Mouse (Mus musculus): ENCODE measurements around the gene Sdr9c7.

Gene Sdr9c7

DNA sequence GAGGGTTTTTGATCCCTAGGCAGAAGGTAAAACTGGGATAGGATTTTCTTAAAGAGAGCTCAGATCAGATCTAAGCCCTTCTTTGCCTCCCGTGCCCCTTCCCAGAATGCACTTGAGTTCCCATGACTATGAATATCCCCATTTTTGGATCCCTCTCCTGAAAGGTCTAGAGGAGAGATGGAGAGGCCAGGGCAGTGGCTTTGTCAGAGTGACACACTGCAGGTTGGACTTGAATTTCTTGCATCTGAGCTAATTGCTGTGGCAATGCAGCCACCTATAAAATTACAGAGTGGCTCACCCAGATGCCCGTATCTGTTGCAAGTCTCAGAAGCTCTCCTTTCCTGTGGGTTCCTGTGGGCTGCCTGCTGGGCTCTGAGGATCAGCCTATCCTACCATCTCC, at the start of gene Sdr9c7:
Gene Sdr9c7 (plus strand): TSS at position 301 of the 400 bp plus-strand sequence.
- DNase-seq (ENCODE audit: low spot score) = no peak

DNA sequence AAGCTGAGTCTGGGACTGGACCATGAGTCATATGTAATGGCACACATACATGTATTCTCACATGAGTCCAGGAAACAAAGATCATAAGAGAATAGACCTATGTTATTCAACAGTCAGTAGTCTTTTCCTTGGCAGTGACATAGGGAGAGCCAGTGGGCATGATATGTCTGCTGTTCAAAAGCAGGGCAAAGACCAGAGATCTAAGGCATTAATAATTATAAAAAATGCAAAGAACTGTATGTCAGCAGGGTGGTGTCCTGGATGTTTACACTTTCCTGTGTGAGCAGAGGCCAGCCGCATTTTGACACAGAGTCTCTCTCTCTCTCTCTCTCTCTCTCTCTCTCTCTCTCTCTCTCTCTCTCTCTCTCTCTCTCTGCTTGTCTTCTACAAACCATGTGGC, 48.7 kb upstream of the Sdr9c7 start, which contains the start of gene Rdh19:
Gene Rdh19 (plus strand): TSS at position 301 of the 400 bp plus-strand sequence.
- no peak for DNase-seq (ENCODE audit: low spot score)

DNA sequence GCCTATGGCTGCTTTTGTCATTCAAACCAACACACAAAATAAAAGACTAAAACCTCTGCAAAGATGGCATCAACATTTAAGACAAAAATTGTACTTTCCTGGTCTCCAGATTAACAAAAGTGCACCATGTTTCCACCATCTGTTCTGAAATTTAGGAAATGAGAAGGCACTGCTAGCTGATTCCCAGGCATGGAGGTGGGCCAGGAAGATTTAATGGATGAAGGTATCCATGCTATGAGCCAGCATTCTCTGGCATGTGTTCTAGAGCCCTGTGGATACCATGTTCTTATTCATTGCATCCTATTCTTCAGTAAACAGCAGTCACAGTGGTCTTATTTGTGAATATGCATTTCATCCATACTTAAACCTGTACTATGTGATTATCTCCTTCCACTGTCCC, 41.9 kb upstream of the Sdr9c7 start:
- no peak for DNase-seq (ENCODE audit: low spot score)

- DNase-seq (ENCODE audit: low spot score) = no peak
Observed at GRCm38 (mm10) chr10:127864931-127865330, 33.4 kb upstream of the Sdr9c7 start.

DNA sequence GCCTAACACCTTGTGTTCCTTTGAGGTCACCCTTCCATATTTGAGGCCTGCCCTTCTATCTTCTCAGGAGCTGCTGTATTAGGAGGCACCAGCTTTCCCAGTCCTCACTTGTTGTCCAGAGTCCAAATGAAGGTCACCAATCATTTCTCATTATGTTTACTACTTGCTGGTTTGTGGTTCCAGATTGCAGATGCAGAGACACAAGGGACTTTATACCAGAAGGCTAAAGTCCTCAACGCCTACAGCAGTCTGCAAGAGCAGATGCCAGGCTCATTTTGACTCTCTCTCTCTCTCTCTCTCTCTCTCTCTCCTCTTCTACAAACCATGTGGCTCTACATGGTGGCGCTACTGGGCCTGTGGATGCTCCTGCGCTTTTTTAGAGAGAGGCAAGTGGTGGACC, 32.1 kb upstream of the Sdr9c7 start, which contains the start of gene Rdh16f2:
Gene Rdh16f2 (plus strand): TSS at position 243 of the 400 bp plus-strand sequence.
- no peak for DNase-seq (ENCODE audit: low spot score)

DNA sequence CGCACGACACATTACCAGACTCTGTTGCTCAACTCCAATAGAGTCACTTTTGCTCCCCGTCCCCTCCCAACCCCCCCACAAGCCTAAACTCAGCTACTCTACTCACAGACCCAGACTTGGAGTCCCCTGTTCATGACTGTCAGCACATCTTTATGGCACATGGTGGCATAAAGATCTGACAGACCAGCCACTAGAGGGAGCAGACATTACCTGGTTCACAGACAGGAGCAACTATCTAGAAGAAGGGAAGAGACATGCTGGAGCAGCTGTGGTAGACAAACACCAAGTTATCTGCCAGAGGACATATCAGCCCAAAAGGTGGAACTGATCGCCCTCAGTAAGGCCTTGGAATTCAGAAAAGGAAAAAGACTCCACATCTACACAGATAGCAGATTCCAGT, 25.8 kb upstream of the Sdr9c7 start:
- DNase-seq (ENCODE audit: low spot score) = peak; percentile 43

DNA sequence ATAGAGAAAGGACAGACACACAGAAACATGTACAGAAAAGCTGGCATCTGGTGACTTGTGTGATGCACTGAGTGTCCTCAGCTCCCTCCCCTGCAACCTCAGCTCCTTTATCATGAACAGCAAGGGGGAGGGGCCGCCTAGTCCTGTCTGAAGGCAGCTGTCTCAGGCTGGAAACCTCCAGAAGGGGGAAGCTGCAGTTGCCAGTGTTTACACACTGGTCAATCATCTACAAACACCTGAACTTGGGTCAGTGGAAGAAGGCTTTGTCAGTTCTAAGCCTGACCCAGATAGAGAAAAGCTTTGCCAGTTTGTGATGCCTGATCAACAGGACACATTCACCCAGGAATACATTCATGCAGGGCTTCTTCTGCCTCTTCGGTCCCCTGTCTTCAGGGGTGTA, 20.6 kb upstream of the Sdr9c7 start:
- peak; percentile 82 for DNase-seq (ENCODE audit: low spot score)

GRCm38 (mm10) chr10:127878262-127879057, 19.9 kb upstream of the Sdr9c7 start:
- DNase-seq (ENCODE audit: low spot score) = peak; percentile 76

- DNase-seq (ENCODE audit: low spot score) = peak; percentile 50
Observed at GRCm38 (mm10) chr10:127879155-127879688, 19.1 kb upstream of the Sdr9c7 start.

DNA sequence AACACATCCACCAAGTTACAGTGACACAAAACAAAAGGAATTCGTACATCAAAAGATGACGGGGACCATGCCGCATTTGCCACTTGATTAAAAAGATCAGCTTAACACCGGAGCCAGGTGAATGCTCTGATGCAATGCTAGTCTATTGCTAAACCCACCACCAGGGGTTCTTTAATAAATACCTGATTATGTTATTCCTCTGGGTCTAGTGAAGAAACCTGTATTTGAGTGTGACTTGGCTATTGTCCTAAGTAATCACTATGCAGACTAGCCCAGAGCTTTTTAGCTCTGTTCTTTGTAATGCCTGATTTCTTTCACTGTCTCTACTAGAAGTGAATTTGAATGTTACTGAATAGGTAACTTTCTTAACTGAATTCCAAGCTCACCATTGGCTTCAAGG, 17.3 kb upstream of the Sdr9c7 start:
- DNase-seq (ENCODE audit: low spot score) = no peak

DNA sequence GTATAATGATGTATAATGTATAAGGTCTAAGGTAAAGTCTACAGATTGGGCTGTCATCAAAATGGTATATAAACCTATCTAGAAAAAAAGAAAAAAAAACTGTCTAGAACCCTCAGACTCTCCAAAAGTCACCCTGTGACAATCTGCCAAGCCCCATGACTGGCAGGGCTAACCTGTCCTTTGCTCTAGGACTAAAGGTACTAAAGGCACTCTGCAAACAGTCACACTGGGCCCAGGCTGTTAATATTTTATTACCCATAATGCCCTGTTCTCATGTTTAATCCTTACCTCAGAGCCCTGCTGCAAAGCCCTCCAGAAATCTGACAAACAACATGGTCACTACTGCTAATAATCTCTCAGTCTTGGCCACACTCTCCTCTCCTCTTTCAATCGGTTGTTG, 11.8 kb upstream of the Sdr9c7 start:
- no peak for DNase-seq (ENCODE audit: low spot score)

GRCm38 (mm10) chr10:127886971-127887370, 11.3 kb upstream of the Sdr9c7 start:
- no peak for DNase-seq (ENCODE audit: low spot score)

- DNase-seq (ENCODE audit: low spot score) = no peak
Observed at GRCm38 (mm10) chr10:127888605-127889004, 9.7 kb upstream of the Sdr9c7 start, which contains the start of gene Rdh7. Gene Rdh7, minus strand, starts transcription at chr10:127888817.

GRCm38 (mm10) chr10:127891481-127891880, 6.8 kb upstream of the Sdr9c7 start:
- no peak for DNase-seq (ENCODE audit: low spot score)

GRCm38 (mm10) chr10:127893163-127894022, 4.9 kb upstream of the Sdr9c7 start:
- DNase-seq (ENCODE audit: low spot score) = peak; percentile 78

GRCm38 (mm10) chr10:127896705-127897104, 1.6 kb upstream of the Sdr9c7 start:
- no peak for DNase-seq (ENCODE audit: low spot score)

DNA sequence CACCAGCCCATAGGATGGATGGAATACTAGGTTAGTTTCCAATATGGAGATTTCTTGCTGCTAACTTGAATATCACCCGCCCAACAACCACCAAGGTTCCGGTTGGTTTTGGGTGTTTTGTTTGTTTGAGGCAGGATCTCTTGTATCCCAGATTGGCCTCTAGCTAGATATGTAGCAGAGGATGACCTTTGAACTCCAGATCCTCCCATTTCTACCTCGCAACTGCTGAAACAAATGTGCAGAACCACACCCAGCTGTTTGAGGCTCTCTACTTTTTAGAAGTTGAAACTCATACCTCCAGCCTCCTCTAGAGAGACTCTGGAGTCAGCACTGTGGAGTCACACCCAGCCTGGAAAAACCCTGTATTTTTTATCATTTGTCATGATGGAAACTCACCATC, 812 bp upstream of the Sdr9c7 start:
- DNase-seq (ENCODE audit: low spot score) = peak; percentile 22

DNA sequence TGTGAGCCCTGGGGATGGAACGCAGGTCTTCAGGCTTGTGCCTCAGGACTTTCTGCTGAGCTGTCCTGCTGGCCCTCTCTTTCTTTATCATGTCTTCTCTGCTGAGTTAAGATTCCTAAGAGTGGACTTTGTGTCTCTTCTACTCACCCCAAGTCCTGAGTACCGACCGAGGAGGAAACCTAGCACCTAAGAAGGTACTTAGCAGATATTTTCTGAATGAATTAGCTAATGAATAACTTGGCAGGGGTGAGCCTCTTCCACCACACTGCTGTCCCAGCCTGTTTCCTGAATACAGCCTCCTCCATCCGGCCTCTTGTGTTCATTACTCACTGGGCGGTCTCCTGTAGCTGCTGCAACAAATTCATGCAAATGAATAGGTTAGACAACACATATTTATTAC, 1.5 kb downstream of the Sdr9c7 start:
- peak; percentile 71 for DNase-seq (ENCODE audit: low spot score)

DNA sequence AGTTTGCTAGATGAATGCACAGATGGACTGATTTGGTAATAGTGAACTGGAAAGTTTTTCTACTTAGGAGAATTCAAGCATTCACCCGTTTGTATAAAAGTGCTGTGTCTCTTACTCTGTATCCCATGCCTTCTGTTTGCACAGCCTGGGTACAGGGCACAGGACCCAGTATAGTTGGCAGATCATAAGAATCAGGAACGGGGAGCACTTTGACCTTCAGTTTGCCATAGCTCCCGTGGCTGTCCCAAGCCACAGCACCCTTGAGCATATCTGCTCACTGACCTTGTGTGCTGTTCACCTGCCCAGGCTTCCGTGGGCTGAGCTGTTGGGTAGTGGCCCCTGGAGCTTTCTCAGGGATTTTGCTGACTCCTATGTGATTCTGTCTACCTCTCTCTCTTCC, 3.4 kb downstream of the Sdr9c7 start:
- DNase-seq (ENCODE audit: low spot score) = no peak

DNA sequence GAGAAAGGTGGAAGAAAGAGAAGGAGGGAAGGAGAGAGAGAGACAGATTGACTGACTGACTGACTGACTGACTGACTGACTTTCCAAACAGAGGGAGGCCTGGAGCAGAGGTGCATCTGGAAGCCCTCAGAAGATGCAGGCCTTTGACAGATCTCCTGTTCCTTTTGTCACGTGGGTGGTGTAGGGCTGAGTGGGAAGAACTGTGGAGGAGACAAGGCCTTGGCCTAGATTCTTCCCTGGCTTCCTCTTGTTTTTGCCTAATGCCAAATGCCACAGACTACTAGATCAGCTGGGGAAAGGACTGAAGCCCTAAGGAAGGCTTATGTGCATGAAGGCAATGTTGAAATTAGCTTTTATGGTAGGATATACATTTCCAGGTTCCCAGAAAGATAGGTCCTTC, 4.8 kb downstream of the Sdr9c7 start:
- DNase-seq (ENCODE audit: low spot score) = no peak

DNA sequence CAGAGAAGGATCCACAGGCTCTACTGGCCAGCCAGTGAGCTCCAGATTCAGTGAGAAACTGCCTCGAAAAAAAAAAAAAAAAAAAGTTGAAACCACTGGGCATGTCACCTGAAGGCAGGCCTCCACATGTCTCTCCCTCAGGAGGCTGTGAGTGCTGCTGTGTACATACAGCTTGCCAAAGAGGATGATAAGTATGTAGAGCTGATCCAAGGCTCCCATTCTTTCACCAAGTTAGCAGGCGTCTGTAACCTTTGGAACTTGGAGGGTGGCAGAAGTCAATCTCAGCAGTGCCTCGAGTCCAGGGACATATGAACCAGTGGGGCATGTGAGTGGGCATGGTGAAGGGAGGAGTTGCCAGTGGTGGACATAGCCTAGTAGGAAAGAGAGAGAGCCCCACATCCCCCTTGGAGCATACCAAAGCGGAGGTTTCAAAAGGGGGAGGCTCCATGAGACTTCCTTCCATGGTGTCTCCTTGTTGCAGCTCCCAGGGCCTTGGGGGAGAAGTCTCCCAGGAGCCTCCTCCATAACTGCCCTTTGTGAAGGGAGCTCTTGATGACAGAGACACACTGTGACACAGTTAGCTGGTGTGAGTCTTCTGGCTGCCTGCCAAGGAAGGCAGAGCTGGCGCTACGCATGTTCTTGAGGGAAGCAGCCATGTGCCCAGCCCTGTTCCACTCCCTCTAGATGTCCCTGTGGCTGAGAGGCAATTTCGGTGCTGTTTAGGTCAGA, 6.6 kb downstream of the Sdr9c7 start:
- DNase-seq (ENCODE audit: low spot score) = peak; percentile 16

GRCm38 (mm10) chr10:127906138-127906537, 7.8 kb downstream of the Sdr9c7 start:
- no peak for DNase-seq (ENCODE audit: low spot score)
